Mouse (Mus musculus) spleen, postnatal 10 days (tissue): ENCODE measurements around the gene Gm20605.

ENCODE experiments used
- DNase-seq, 2 experiments: peaks; one replicate each; pipeline ENCODE4 v3.0.0; 2021 to 2022; ENCODE audit warnings: low spot score in 2 of 2

Gene Gm20605

DNA sequence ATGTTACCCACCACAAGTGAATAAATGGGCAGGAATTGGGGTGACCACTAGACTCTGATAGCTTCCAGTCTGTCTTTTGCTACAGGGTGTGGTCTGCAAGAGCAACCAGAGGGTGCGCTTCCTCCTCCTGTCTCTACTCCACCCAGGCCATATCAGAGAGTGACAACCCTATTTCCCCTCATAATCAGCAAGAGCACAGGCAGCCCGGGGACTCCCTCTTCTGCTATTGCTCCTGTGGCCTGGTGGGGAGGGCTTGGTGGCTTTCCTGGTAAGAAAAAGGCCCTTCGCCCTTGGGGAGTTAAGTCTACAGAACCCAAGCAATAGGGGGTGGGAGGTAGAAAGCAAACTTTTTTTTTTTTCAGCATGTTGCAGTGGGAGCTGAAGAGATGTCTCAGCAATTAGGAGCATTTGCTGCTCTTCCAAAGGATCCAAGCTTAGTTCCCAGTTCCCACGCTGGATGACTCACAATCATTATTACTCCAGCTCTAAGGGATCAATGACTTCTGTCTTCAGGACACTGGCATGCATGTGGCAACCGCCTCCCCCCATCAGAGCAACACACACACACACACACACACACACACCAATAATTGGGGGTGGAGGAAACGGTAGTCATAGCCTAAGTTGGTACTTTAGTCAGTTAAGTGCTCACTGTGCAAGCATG, 57.3 kb downstream of the Gm20605 start:
- peak; percentile 66 to 83 for DNase-seq

DNA sequence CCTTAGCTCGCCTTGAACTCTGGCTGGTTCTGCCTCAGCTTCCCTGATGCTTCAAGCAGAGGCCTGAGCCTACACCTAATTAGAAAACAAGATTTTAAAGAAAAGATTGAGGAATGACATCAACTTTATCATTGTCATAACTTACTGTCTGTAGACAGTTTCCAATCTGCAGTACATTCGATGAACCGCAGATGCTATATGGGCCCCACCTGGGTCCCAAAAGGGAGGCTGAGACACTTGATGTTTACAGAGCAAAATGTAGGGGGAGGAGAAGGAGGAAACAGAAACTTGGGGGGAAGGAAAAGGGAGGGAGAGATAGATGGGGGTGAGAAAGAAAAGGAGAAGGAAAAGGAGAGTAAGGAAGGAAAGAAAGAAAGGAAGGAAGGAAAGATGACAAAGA, 61.0 kb downstream of the Gm20605 start:
- DNase-seq = no peak

GRCm38 (mm10) chr5:137690531-137690930, 61.6 kb downstream of the Gm20605 start:
- no peak for DNase-seq

GRCm38 (mm10) chr5:137691881-137692280, 62.9 kb downstream of the Gm20605 start:
- DNase-seq = no peak
